Mouse (Mus musculus) lung, adult 18-20 months (tissue): ENCODE measurements around the gene Pstk.
A peak's percentile ranks its signal among the peaks of the same experiment; 100 is the strongest.
"Not testable (repeated sequence)": the region's sequence is repeated elsewhere in the genome, so short reads cannot be mapped to it uniquely, and the experiment has no call there.

ENCODE experiments used
- DNase-seq, 2 experiments: peaks; one replicate each; pipeline ENCODE4 v3.0.0; 2022; ENCODE audit warnings: mixed read lengths in 2 of 2

The Pstk gene

DNA sequence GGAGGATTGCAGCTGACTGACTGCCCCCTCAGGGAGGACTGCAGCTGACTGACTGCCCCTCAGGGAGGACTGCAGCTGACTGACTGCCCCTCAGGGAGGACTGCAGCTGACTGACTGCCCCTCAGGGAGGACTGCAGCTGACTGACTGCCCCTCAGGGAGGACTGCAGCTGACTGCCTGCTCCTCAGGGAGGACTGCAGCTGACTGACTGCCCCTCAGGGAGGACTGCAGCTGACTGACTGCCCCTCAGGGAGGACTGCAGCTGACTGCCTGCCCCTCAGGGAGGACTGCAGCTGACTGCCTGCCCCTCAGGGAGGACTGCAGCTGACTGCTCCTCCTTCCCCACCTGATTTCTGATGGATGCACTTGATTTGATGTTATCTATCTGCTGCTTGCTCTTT is 45.8 kb downstream of the Pstk start:
- not testable (repeated sequence) for DNase-seq

DNA sequence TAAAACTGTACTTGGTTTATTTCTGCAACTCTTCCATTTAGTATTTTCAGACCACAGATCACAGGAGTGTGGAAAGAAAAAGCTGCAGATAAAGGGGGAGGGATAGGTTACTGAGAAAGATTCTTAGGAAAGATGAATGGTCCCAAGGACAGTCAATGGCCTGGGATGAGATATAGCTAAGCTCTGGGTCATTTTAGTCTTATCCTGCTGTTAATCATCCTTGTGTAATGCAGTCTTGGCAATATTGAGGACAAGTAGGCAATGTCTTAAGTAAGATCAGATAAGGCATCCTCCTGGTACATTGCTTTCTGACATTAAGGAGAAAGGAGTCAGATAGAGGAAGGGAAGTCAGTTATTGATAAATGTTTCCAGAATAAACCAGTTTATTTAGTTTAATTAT is 46.7 kb downstream of the Pstk start:
- DNase-seq, result no peak

DNA sequence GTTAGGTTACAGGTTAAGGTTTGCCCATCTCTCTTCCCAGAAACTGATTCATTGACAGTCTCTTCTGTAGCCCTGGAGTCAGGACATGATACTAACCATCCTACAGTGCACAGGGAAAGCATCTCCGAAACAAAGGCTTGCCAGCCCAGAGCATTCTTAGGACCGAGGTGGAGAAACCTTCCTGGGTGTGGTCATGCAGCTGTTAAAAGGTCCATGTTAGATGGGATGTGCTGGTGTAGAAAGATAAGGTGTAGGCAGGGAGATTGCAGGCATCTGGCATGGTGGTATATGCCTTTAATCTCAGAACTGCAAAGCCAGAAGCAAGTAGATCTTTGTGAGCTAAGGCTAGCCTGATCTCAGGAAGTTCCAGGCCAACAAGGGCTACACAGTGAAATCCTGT is 54.0 kb downstream of the Pstk start:
- no peak for DNase-seq

DNA sequence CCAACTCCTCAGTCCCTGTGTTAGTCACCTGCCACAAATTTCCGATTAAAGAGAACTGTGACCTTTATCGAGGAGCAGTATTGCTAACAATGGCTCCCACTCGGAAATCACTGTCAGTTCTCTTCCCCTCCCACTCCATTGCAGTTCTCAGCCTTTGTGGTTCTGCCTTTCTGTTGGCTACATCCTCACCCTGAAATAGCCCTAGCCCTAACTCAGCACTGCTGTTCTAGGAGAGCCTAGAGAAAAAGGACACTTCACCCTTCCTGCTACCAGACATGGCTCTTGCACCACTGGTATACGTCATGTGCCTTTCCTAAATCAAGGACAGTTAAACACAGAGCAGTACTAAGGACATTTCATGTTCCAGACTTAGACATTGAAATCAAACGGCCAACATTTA is 56.4 kb downstream of the Pstk start:
- DNase-seq, result no peak

DNA sequence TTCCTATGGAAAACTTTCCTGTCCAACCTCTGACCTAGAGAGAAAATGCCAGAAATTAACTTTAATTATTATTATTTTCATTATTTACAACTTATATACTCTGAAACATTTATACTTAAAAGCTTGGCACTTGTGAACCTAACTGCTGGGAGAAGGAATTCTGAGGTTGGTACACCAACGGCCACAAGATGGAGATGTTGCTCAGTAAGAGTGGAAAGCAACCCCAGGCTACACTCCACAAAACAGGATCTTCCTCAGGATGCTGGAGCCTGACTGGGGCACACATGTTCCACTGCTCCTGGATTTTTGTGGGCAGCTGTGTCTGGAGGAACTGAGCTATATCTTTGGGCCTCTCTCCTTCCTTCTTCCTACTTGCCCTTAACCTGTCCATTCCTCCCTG is 61.3 kb downstream of the Pstk start:
- peak in 1 of 2 experiments; percentile 10 for DNase-seq

DNA sequence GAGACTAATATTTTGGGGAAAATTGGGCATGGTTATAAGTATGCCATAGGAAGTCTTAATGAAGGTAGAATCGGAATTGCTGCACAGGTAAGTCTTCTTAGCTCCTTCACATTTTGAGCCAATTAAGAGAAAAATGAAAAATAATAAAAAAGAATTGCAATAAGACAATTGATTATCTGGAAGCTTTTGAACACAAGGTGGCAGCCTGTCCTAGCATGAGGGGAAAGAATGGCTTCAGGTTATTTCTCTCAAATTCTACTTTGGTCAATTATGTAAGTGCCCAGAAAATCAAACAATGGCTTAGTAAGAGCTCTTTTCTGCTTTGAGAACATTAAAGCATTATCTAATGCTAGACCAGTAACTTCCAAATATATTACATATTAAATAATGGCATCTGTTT is 63.3 kb downstream of the Pstk start:
- no peak for DNase-seq

DNA sequence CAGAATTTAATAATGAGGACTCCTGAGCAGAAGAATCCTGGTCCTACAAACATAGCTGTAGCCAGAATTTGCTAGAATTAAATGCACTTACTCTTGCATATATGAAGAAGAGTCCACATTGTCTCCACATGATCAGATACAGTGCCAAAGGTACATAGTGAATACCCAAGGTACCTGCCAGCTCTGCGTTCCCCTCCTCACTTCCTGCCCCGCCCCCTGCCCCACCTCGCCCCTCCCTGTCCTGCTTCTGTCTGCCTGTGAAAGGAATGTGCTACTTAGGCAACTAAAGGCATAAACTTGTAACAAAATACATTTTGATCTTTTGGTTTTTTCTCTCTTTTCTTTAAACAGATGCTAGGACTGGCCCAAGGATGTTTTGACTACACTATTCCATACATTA is 66.1 kb downstream of the Pstk start:
- DNase-seq, result no peak
